10 mouse cellular contexts compared by ENCODE assay signal in genomic region chr5:34989321-34989772, GRCm38 (mm10). TPM values are rescaled to one million over a fixed set of nuclear protein-coding genes. Genes with fewer than 3 reads are reported as not detected.
DNase-seq lines count a peak whose midpoint lies in the region; ATAC-seq and TF ChIP-seq lines count a peak whose summit lies in the region.
"Had no signal": no experiment of that assay in that cellular context is flagged by ENCODE, and none has a peak within 500 bp of the region (broad histone marks: within the 10 kb centered on the region; RNA-seq: fewer than 3 reads in every experiment).

No protein-coding gene starts in this region.

- H3K27ac ChIP-seq in gastrocnemius, adult 2 months = no peak overlapping the region
- H3K27ac ChIP-seq in stomach, embryonic 15.5 days = 0 out of 2 replicates have a peak overlapping the region, but pooled peaks have one; percentile 21
- no peak overlapping the region for H3K27ac ChIP-seq in stomach, postnatal 0 days (replicated peaks)

- H3K4me3 ChIP-seq in gastrocnemius, adult 2 months = peak overlapping the region; percentile 32
- no peak overlapping the region for H3K4me3 ChIP-seq in stomach, embryonic 15.5 days (replicated peaks)
- H3K4me3 ChIP-seq in stomach, postnatal 0 days (ENCODE audit: low read depth, low read length) = no peak overlapping the region

- H3K9ac ChIP-seq in stomach, embryonic 15.5 days = no peak overlapping the region
- H3K9ac ChIP-seq in stomach, postnatal 0 days (ENCODE audit: low read length) = no peak overlapping the region

- intact Hi-C loops in gastrocnemius, adult 2 months (cut with DNase I) = loop anchor here (10.0 kb wide), 1 partner anchor 145 kb away; no protein-coding TSS in a partner anchor

- peaks cover 16% of the 10 kb centered on the region for H3K4me1 ChIP-seq in stomach, embryonic 15.5 days
- H3K4me1 ChIP-seq in stomach, postnatal 0 days (replicated peaks; ENCODE audit: control insufficient read depth, insufficient read depth) = no peaks in the 10 kb centered on the region; the same call in 1 of the 2 replicates

- no peak for DNase-seq in gastrocnemius, adult 2 months
- no peak for DNase-seq in gastrocnemius, postnatal 10 days
- DNase-seq in stomach, postnatal 0 days (ENCODE audit: low spot score) = no peak
- peak; percentile 70 for DNase-seq in layer of hippocampus, adult 9-11 months
- DNase-seq in telencephalon, adult 2 months (ENCODE audit: low read depth, low spot score) = peak; percentile 89
- DNase-seq in adrenal gland, adult 8-10 months = no peak
- no peak for DNase-seq in lung, adult 18-20 months

- 0 out of 2 replicates have a peak, but pooled peaks cover 3% of the 10 kb centered on the region for H3K36me3 ChIP-seq in stomach, embryonic 15.5 days
- H3K36me3 ChIP-seq in stomach, postnatal 0 days (ENCODE audit: control insufficient read depth, insufficient read depth, low read length) = no peaks in the 10 kb centered on the region

- H3K9me3 ChIP-seq in stomach, embryonic 15.5 days = no peaks in the 10 kb centered on the region
- H3K9me3 ChIP-seq in stomach, postnatal 0 days (ENCODE audit: control insufficient read depth, low read length) = no peaks in the 10 kb centered on the region

- 57% methylated on average over 12 of the region's 12 CpGs for WGBS in stomach, embryonic 15.5 days
- WGBS in stomach, postnatal 0 days = 42% methylated on average over 12 of the region's 12 CpGs

- TF ChIP-seq CTCF in gastrocnemius, adult 2 months (IDR thresholded peaks at IDR 0.05) = no peak
- no peak for TF ChIP-seq CTCF in stomach, postnatal 0 days (IDR thresholded peaks at IDR 0.05; ENCODE audit: low read depth)

- no peaks in the 10 kb centered on the region for H3K27me3 ChIP-seq in stomach, embryonic 15.5 days (replicated peaks)
- no peaks in the 10 kb centered on the region for H3K27me3 ChIP-seq in stomach, postnatal 0 days (ENCODE audit: control insufficient read depth, insufficient read depth, low read length)

- H3K4me2 ChIP-seq in stomach, embryonic 15.5 days = no peak overlapping the region
- H3K4me2 ChIP-seq in stomach, postnatal 0 days (replicated peaks; ENCODE audit: low read depth) = no peak overlapping the region

- ATAC-seq in stomach, embryonic 15.5 days (ENCODE audit: insufficient read depth, low FRiP score, low read depth) = no peak
- no peak for ATAC-seq in stomach, postnatal 0 days (ENCODE audit: low FRiP score, low TSS enrichment)

- no peak for TF ChIP-seq EP300 in stomach, postnatal 0 days (optimal IDR thresholded peaks at IDR 0.05)

RNA-seq across cellular contexts. Expression of gene Rgs12, which starts 40.1 kb away (rescaled TPM):
- total RNA-seq in gastrocnemius, adult 2 months (2021) = 1 to 10 TPM; 2.2 to 3.0 TPM
- total RNA-seq in gastrocnemius, postnatal 10 days (2021) = 10 to 100 TPM; 13.7 to 16.6 TPM
- 26.8 and 28.1 TPM in 2 replicates for polyA plus RNA-seq in stomach, embryonic 15.5 days (2015; fragmentation: Nextera tagmentation; extraction: Ambion mirVana)
- 12.7 and 14.2 TPM in 2 replicates for polyA plus RNA-seq in stomach, postnatal 0 days (2015; fragmentation: Nextera tagmentation; extraction: Ambion mirVana)
- total RNA-seq in adrenal gland, adult 8-10 months (2022) = 10 to 100 TPM; 20.0 to 27.2 (median 23.1) TPM

RNA-seq across cellular contexts. Expression of gene Hgfac, which starts 52.0 kb away (rescaled TPM):
- total RNA-seq in gastrocnemius, adult 2 months (2021) = under 1 TPM; 0.25 to 0.48 TPM
- 1 to 10 TPM in 1 of 2 experiments, under 1 TPM in 1; 0.40 to 1.1 TPM for total RNA-seq in gastrocnemius, postnatal 10 days (2021)
- 5.2 and 9.3 TPM in 2 replicates for polyA plus RNA-seq in stomach, embryonic 15.5 days (2015; fragmentation: Nextera tagmentation; extraction: Ambion mirVana)
- 1.6 and 2.5 TPM in 2 replicates for polyA plus RNA-seq in stomach, postnatal 0 days (2015; fragmentation: Nextera tagmentation; extraction: Ambion mirVana)
- 1 to 10 TPM in 1 of 4 experiments, under 1 TPM in 3; 0.30 to 1.7 (median 0.72) TPM for total RNA-seq in adrenal gland, adult 8-10 months (2022)
- total RNA-seq: CH12.LX; neutrophil, adult 5-6 weeks had no signal

Comparison
In these comparisons a context has a peak if more than half of its experiments do, and no peak if none do; other contexts are left out.
1. DNase-seq: peak in layer of hippocampus, adult 9-11 months (single experiment) and telencephalon, adult 2 months (single experiment); none in gastrocnemius, adult 2 months (single experiment), gastrocnemius, postnatal 10 days (single experiment), stomach, postnatal 0 days (single experiment), adrenal gland, adult 8-10 months (single experiment) and lung, adult 18-20 months (0 of 2).